Comparison of ENCODE assay signal across 39 mouse cellular contexts in the genomic region with DNA sequence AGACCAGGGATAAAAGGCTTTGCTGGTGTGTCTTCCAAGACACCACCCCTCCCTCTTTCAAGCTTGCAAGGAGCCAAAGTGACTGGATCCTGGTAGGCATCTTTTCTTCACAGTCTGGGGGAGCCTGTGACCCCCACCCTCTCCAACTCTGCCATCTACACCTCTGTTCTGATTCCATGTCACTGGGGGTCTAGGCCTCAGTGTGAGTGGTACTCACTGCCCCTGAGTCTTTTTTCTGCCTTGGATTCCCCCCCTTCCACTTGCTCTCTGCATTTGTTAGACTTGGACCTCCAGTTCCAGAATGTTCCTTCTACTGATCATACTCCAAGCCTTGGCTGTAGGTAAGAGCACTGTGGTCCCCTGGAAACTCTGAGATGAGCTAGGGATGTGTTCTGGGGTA. TPM values are rescaled to one million over a fixed set of nuclear protein-coding genes. Genes with fewer than 3 reads are reported as not detected.
"Had no signal": no experiment of that assay in that cellular context is flagged by ENCODE, and none has a peak within 500 bp of the region (broad histone marks: within the 10 kb centered on the region; RNA-seq: fewer than 3 reads in every experiment).

A gene (plus strand): TSS at position 301 of the 400 bp plus-strand sequence.

- H3K4me3 ChIP-seq: heart, embryonic 10.5 days; heart, embryonic 12.5 days; heart, embryonic 13.5 days; heart, embryonic 15.5 days; hindbrain, embryonic 10.5 days; hindbrain, embryonic 12.5 days; hindbrain, embryonic 13.5 days; hindbrain, embryonic 15.5 days; intestine, embryonic 15.5 days; kidney, embryonic 15.5 days; layer of hippocampus, adult 2 months had no signal

- H3K4me1 ChIP-seq: heart, embryonic 10.5 days; heart, embryonic 12.5 days; heart, embryonic 13.5 days; heart, embryonic 15.5 days; hindbrain, embryonic 10.5 days; hindbrain, embryonic 12.5 days; hindbrain, embryonic 13.5 days; hindbrain, embryonic 15.5 days; intestine, embryonic 15.5 days; kidney, embryonic 15.5 days had no signal

- DNase-seq: heart, postnatal 10 days; heart, postnatal 14 days; heart, postnatal 36 days; heart, postnatal 4 days; kidney, adult 11 months; kidney, adult 18-20 months; kidney, adult 2 months; kidney, adult 8-10 months; kidney, adult 9 months; kidney, postnatal 10 days; kidney, postnatal 14 days; kidney, postnatal 25 days; kidney, postnatal 36 days; kidney, postnatal 4 days; layer of hippocampus, adult 9-11 months; layer of hippocampus, postnatal 36 days had no signal

RNA-seq across cellular contexts. Expression of the gene that starts here (rescaled TPM):
- polyA plus RNA-seq: heart, embryonic 10.5 days; heart, embryonic 11.5 days; heart, embryonic 12.5 days; heart, embryonic 13.5 days; heart, embryonic 14.5 days; heart, embryonic 15.5 days; heart, embryonic 16.5 days; heart, postnatal 0 days; hindbrain, embryonic 10.5 days; hindbrain, embryonic 11.5 days; hindbrain, embryonic 12.5 days; hindbrain, embryonic 13.5 days; hindbrain, embryonic 14.5 days; hindbrain, embryonic 15.5 days; hindbrain, embryonic 16.5 days; hindbrain, postnatal 0 days; inflammation-experienced regulatory T-cells, adult 6 months; kidney, embryonic 14.5 days; kidney, embryonic 15.5 days; kidney, embryonic 16.5 days; kidney, postnatal 0 days had no signal
